Comparison of ENCODE assay signal across 8 mouse cellular contexts in genomic region chr17:87351241-87352105, GRCm38 (mm10).
DNase-seq lines count a peak whose midpoint lies in the region; ATAC-seq and TF ChIP-seq lines count a peak whose summit lies in the region.

No protein-coding gene starts in this region.

- H3K36me3 ChIP-seq in midbrain, embryonic 12.5 days = no peaks in the 10 kb centered on the region
- no peaks in the 10 kb centered on the region for H3K36me3 ChIP-seq in midbrain, postnatal 0 days (ENCODE audit: insufficient read depth, low read length)
- no peaks in the 10 kb centered on the region for H3K36me3 ChIP-seq in lung, postnatal 0 days (ENCODE audit: insufficient read depth, low read length)

- no peak for DNase-seq in midbrain, postnatal 0 days (ENCODE audit: low spot score)
- DNase-seq in gastrocnemius, postnatal 25 days = peak; percentile 89
- peak; percentile 66 for DNase-seq in hindlimb bud, embryonic 11.5 days (ENCODE audit: extremely low spot score, low read depth, low spot score)
- DNase-seq in lung, postnatal 0 days (ENCODE audit: low spot score) = peak; percentile 51
- no peak for DNase-seq in B cell, adult 2 months
- no peak for DNase-seq in spleen, postnatal 14 days (ENCODE audit: low spot score in 2 of 2)
- DNase-seq in left cerebral cortex, postnatal 25 days (ENCODE audit: low spot score in 2 of 2) = no peak

- H3K4me3 ChIP-seq in midbrain, embryonic 12.5 days = no peak overlapping the region
- no peak overlapping the region for H3K4me3 ChIP-seq in midbrain, postnatal 0 days (ENCODE audit: low read depth, low read length)
- no peak overlapping the region for H3K4me3 ChIP-seq in lung, postnatal 0 days (ENCODE audit: low read depth, low read length)

- intact Hi-C loops in left cerebral cortex, postnatal 25 days (cut with DNase I) = no loop called here

- H3K4me2 ChIP-seq in midbrain, embryonic 12.5 days (replicated peaks) = no peak overlapping the region
- no peak overlapping the region for H3K4me2 ChIP-seq in midbrain, postnatal 0 days (ENCODE audit: low read depth, low read length, poor library complexity, severe bottlenecking)
- no peak overlapping the region for H3K4me2 ChIP-seq in lung, postnatal 0 days (replicated peaks; ENCODE audit: low read depth, low read length)

- H3K9me3 ChIP-seq in midbrain, embryonic 12.5 days = no peaks in the 10 kb centered on the region
- H3K9me3 ChIP-seq in midbrain, postnatal 0 days (ENCODE audit: low read length) = no peaks in the 10 kb centered on the region
- H3K9me3 ChIP-seq in lung, postnatal 0 days (ENCODE audit: low read length) = no peaks in the 10 kb centered on the region

- H3K4me1 ChIP-seq in midbrain, embryonic 12.5 days = peaks cover 45% of the 10 kb centered on the region
- peaks cover 11% of the 10 kb centered on the region; the same call in 1 of the 2 replicates for H3K4me1 ChIP-seq in midbrain, postnatal 0 days (ENCODE audit: insufficient read depth, low read length)
- H3K4me1 ChIP-seq in lung, postnatal 0 days (ENCODE audit: insufficient read depth, low read depth, low read length) = peaks cover 6% of the 10 kb centered on the region; the same call in 1 of the 2 replicates

- TF ChIP-seq EP300 in lung, postnatal 0 days (IDR thresholded peaks at IDR 0.05) = no peak

- WGBS in midbrain, embryonic 12.5 days = 28% methylated on average over 20 of the region's 20 CpGs
- 39% methylated on average over 20 of the region's 20 CpGs for WGBS in midbrain, postnatal 0 days
- WGBS in lung, postnatal 0 days = 22% methylated on average over 20 of the region's 20 CpGs

- no peaks in the 10 kb centered on the region; the same call in 1 of the 2 replicates for H3K27me3 ChIP-seq in midbrain, embryonic 12.5 days
- H3K27me3 ChIP-seq in midbrain, postnatal 0 days (ENCODE audit: insufficient read depth, low read length) = no peaks in the 10 kb centered on the region
- no peaks in the 10 kb centered on the region for H3K27me3 ChIP-seq in lung, postnatal 0 days (replicated peaks; ENCODE audit: insufficient read depth, low read length)

- no peak for ATAC-seq in midbrain, embryonic 12.5 days (ENCODE audit: low FRiP score, low read depth)
- no peak for ATAC-seq in midbrain, postnatal 0 days (ENCODE audit: low FRiP score)
- peak; percentile 60 for ATAC-seq in lung, postnatal 0 days

- H3K9ac ChIP-seq in midbrain, embryonic 12.5 days (replicated peaks) = no peak overlapping the region
- no peak overlapping the region for H3K9ac ChIP-seq in midbrain, postnatal 0 days (replicated peaks; ENCODE audit: low read length, poor library complexity, severe bottlenecking)
- H3K9ac ChIP-seq in lung, postnatal 0 days (replicated peaks; ENCODE audit: low read depth) = no peak overlapping the region

- H3K27ac ChIP-seq in midbrain, embryonic 12.5 days (replicated peaks) = 0 out of 2 replicates have a peak overlapping the region, but pooled peaks have one; percentile 3
- H3K27ac ChIP-seq in midbrain, postnatal 0 days (ENCODE audit: low read depth, low read length) = no peak overlapping the region
- H3K27ac ChIP-seq in lung, postnatal 0 days (ENCODE audit: low read length) = no peak overlapping the region

- no peak for TF ChIP-seq CTCF in midbrain, postnatal 0 days (IDR thresholded peaks at IDR 0.05)
- TF ChIP-seq CTCF in lung, postnatal 0 days (IDR thresholded peaks at IDR 0.05) = no peak

Comparison
In these comparisons a context has a peak if more than half of its experiments do, and no peak if none do; other contexts are left out.
1. DNase-seq: peak in gastrocnemius, postnatal 25 days (single experiment), hindlimb bud, embryonic 11.5 days (single experiment) and lung, postnatal 0 days (single experiment); none in midbrain, postnatal 0 days (single experiment), B cell, adult 2 months (0 of 2), spleen, postnatal 14 days (0 of 2) and left cerebral cortex, postnatal 25 days (0 of 2).